Mouse (Mus musculus) heart, postnatal 10 days (tissue): ENCODE results near the gene Tmem259. TPM values are rescaled to one million over a fixed set of nuclear protein-coding genes. Genes with fewer than 3 reads are reported as not detected.

Experiments
- DNase-seq, 2 experiments: peaks; one replicate each; pipeline ENCODE4 v3.0.0; 2021
- intact Hi-C: fragments of 180-260 bp; cut with DNase I; formaldehyde crosslinking; loops from one replicate; pipeline ENCODE4 v1.15.1; 2025
- total RNA-seq, 2 experiments: library from RNA; stranded (reverse); gene quantifications; 2 replicates each; pipeline ENCODE4 v1.2.3; 2021

Gene Tmem259
- total RNA-seq: 100 to 1,000 TPM; 126 to 132 TPM

DNA sequence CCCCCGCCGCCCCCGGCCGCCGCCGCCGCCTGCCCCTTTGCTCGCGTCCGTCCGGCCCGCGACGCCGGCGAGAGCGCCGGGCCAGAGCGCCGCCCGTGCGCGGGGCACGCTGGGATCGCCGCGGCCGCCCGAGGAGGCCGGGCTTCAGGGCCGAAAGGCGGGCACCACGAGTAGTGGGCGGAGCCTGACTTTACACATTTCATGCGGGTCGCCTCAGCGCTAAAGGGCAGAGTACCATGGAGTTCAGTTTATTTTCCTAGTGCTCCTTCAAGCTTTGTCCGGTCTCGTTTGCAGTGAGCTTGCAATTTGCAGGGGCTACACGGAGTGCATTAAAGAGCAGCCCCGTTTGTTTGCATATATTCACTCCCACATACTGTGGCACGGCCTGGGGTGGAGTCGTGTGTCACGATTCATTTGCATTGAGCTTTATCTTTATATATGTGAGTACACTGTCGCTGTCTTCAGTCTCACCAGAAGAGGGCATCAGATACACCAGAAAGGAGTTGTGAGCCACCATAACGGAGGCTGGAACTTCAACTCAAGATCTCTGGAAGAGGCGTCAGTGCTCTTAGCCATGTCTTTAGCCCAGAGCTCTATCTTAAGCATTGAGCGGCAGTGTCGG lies at the start of gene Tmem259:
Gene Tmem259, minus strand, starts transcription at position 136 of the 622 bp plus-strand sequence.
- peak; percentile 90 to 91 for DNase-seq
- intact Hi-C loops: no loop called here

- intact Hi-C loops: loop anchor here (5.0 kb wide), 1 partner anchor 79 kb away; no protein-coding TSS in a partner anchor
- DNase-seq: peak; percentile 64 to 66
Measured at GRCm38 (mm10) chr10:80032799-80033480, 48.8 kb upstream of the Tmem259 start.

DNA sequence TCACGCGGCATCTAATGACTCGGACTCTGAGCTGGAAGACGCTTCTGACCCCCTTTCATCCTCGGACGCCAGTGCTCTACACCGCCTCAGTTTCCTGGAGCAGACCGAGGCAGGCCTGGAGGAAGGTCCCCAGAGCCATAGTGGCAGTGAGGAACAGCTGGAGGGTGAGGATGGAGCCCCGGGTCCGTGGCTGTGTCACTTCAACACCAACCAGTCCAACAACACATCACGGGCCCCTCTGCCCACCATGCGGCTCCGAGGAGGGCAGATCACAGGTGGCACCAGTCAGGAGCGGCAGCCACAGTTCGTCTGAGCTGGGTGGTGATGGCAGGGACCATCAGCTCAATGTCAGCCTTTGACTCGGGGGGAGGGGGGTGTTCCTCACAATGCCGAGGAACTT lies 46.6 kb upstream of the Tmem259 start:
- intact Hi-C loops: loop anchor here (5.0 kb wide), 1 partner anchor 82 kb away; no protein-coding TSS in a partner anchor
- DNase-seq: no peak

DNA sequence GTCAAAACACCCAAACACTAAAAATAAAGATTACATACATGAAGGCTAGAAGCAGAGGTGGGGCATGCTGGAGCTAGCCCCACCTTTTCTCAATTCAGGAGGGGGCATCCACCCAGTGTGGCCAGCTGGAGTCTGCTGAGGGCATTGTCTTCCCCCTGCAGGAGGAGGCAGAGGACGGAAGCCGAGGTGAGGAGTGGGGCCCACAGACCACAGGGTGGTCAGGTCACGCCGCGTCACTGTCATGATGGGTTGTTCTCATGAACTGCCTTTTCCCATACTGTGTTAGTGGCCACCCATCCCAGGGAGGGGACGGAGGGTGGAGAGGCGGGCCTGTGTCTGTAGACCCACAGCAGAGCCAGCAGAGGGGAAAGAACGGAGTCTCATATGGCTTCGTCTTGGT lies 46.1 kb upstream of the Tmem259 start:
- intact Hi-C loops: loop anchor here (5.0 kb wide), 1 partner anchor 82 kb away; no protein-coding TSS in a partner anchor
- DNase-seq: no peak

GRCm38 (mm10) chr10:80028521-80028846 lies 44.4 kb upstream of the Tmem259 start:
- no peak for DNase-seq
- intact Hi-C loops: no loop called here

DNA sequence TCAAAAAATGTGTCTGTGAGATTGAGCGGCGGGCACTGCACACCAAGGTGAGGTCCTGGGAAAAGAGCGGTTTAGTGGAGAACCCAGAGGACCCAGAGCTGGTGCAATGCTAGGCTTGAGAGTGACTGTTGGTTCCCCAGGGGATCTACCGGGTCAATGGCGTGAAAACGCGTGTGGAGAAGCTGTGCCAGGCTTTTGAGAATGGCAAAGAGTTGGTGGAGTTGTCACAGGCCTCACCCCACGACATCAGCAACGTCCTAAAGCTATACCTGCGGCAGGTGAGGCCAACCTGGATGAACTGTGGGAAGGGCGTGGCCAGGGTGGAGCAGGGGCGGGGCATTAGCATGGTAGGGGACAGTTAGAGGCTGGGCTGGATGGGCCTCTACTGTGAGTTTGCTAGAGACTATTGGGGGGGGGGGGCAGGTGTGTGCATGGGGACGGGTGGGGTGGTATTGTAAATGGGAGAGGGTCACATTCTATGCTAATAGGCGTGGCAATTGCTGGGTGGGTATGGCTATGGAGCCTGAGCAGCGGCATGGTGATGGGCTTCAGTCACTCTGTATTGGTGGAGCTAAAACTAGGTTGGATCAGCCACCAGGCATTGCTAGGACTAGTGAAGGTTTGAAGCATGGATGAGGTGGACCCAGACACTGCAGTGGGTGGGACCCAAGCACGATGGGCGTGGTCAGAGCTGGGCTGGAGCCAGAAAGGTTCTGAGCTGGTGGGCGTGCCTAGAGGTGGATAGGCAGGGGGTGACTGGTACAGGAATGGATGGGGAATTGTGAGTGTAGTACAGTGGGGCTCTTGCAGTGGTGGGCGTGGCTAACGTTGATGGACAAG lies 43.8 kb upstream of the Tmem259 start:
- intact Hi-C loops: no loop called here
- no peak for DNase-seq

- DNase-seq: no peak
- intact Hi-C loops: no loop called here
Measured at GRCm38 (mm10) chr10:80025889-80026288, 41.8 kb upstream of the Tmem259 start.

- DNase-seq: no peak
- intact Hi-C loops: no loop called here
Measured at GRCm38 (mm10) chr10:80025463-80025862, 41.3 kb upstream of the Tmem259 start.

- DNase-seq: no peak
- intact Hi-C loops: no loop called here
Measured at GRCm38 (mm10) chr10:80025044-80025347, 40.9 kb upstream of the Tmem259 start.

- DNase-seq: no peak
- intact Hi-C loops: no loop called here
Measured at GRCm38 (mm10) chr10:80024229-80025043, 40.3 kb upstream of the Tmem259 start.

GRCm38 (mm10) chr10:80023758-80024157 lies 39.6 kb upstream of the Tmem259 start:
- no peak for DNase-seq
- intact Hi-C loops: no loop called here

DNA sequence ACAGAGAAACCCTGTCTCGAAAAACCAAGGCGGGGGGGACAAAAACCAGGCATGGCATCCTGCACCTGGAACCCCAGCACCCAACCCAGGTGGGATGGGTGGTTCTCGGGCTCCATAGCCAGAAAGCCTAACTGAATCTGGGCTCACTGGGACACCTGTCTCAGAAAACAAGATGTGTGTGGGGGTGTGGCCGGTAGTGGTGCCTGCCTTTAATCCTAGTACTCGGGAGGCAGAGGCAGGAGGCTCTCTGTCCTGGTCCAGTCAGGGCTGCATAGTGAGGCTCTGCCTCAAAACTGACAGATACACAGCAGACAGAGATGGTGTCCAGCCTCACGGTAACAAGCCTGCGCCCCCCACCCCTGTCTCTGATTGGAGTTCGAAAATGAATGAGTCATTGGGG lies 38.7 kb upstream of the Tmem259 start:
- no peak for DNase-seq
- intact Hi-C loops: no loop called here

- intact Hi-C loops: no loop called here
- DNase-seq: no peak
Measured at GRCm38 (mm10) chr10:80022164-80022563, 38.0 kb upstream of the Tmem259 start.

GRCm38 (mm10) chr10:80021320-80021641 lies 37.2 kb upstream of the Tmem259 start:
- intact Hi-C loops: no loop called here
- no peak for DNase-seq

DNA sequence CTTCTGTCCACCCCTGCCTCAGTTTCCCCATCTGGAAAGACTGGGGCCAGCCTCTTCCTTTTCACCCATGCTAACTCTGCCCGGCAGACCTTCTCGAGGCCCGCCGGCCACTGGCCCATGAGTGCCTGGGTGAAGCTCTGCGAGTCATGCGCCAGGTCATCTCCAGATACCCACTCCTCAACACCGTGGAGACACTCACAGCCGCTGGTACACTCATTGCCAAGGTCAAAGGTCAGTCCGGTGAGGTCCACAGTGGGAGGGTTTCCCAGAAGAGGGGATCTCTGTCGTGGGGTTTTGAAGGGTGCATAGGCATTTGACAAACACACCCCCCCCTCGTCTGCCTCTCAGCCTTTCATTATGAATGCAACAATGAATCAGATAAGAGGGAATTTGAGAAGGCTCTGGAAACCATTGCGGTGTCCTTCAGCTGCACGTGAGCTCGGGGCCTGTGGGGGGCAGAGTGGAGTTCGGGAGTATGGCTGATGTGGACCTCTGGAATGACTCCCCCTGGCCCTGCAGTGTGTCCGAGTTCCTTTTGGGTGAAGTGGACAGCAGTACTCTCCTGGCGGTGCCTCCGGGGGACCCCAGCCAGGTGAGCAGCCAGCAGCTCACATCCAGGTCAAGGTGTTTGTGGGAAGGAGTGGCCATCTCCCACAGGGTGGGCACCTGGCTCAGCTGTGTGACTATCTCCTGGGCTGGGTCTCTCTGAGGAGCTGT lies 36.6 kb upstream of the Tmem259 start:
- intact Hi-C loops: no loop called here
- DNase-seq: no peak

DNA sequence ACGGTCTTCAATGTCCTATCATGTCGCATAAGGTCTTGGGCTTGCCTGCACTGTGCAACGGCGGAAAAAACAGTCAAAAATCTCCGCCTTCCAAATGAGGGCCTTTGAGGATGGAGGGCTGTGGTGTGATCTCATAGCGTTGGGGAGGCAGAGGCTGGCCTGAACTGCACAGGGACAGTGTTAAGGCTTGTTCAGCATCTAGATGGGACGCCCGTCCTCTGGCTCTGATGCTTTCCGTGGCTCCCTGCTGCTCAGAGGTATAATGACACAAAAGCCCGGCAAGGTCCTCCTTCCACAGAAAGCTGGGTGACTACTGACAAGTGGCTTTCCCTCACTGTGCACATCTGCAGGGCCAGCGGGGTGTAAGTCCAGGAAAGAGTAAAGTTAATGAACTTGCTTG lies 36.1 kb upstream of the Tmem259 start:
- DNase-seq: no peak
- intact Hi-C loops: no loop called here

GRCm38 (mm10) chr10:80019471-80020131 lies 35.5 kb upstream of the Tmem259 start:
- intact Hi-C loops: no loop called here
- DNase-seq: peak; percentile 44 to 49

- peak; percentile 52 to 55 for DNase-seq
- intact Hi-C loops: no loop called here
Measured at GRCm38 (mm10) chr10:80018739-80019297, 34.7 kb upstream of the Tmem259 start.

- no peak for DNase-seq
- intact Hi-C loops: no loop called here
Measured at GRCm38 (mm10) chr10:80017771-80018170, 33.6 kb upstream of the Tmem259 start.

DNA sequence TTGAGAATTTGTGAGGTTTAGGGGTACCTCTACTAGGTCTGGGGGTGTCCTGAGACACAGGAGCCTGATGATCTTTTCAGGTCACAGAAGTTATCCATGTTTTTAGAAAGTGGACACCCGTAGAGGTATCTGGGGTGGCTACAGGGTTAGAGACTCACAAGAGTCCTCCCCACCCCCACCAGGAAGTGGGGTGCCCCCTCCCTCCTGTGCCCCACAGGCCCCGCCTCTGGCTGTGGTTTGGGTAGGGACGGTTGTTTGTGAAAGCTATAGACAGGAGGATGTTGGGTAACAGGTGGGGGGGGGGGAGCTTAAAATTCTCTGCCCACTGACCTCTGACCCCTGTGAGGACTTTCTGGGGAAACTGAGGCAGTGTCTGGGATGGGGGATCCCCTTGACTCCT lies 33.2 kb upstream of the Tmem259 start:
- DNase-seq: peak in 1 of 2 experiments; percentile 58
- intact Hi-C loops: no loop called here
